Mouse (Mus musculus): ENCODE data around the gene Ints6. TPM values are rescaled to one million over a fixed set of nuclear protein-coding genes. Genes with fewer than 3 reads are reported as not detected.
A peak's percentile ranks its signal among the peaks of the same experiment; 100 is the strongest.
"Not testable (repeated sequence)": the region's sequence is repeated elsewhere in the genome, so short reads cannot be mapped to it uniquely, and the experiment has no call there.

Ints6 gene
- polyA plus RNA-seq, 1 experiment, result 31.7 TPM

GRCm38 (mm10) chr14:62648405-62648804, 112.6 kb downstream of the Ints6 start:
- TF ChIP-seq CTCF (IDR thresholded peaks at IDR 0.05; ENCODE audit: control insufficient read depth, insufficient read depth, insufficient replicate concordance, low read depth, low read length) (no peak), POLR2A (IDR thresholded peaks at IDR 0.05; ENCODE audit: control insufficient read depth, low read depth, low read length) (no peak)
- H3K4me3 ChIP-seq (ENCODE audit: control insufficient read depth, low read depth, low read length), result no peak overlapping the region
- H3K27me3 ChIP-seq (ENCODE audit: control insufficient read depth, insufficient read depth, low read length), result no peaks in the 10 kb centered on the region
- no peaks in the 10 kb centered on the region for H3K36me3 ChIP-seq (ENCODE audit: control insufficient read depth, insufficient read depth, low read length)
- no peak overlapping the region for H3K27ac ChIP-seq (ENCODE audit: control insufficient read depth, insufficient read depth, low read depth, low read length)
- H3K4me1 ChIP-seq (ENCODE audit: control insufficient read depth, insufficient read depth, low read length), result no peaks in the 10 kb centered on the region

DNA sequence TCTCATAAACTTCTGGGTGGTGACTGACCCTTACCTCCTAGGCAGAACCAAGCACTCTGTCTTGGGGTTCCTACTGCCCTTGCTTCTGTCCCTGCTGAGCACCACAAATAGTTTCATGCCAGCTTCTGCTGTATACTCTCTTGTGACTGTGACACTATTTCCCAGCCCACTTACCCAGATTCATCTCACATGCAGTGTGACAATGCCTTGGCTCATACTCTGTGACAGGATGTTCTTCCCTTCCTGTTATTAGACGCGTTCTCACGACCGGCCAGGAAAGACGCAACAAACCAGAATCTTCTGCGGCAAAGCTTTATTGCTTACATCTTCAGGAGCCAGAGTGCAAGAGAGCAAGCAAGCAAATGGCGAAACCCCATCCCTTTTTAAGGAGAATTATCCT, 118.6 kb downstream of the Ints6 start:
- H3K27me3 ChIP-seq (ENCODE audit: control insufficient read depth, insufficient read depth, low read length); H3K36me3 ChIP-seq (ENCODE audit: control insufficient read depth, insufficient read depth, low read length); H3K27ac ChIP-seq (ENCODE audit: control insufficient read depth, insufficient read depth, low read depth, low read length); H3K4me1 ChIP-seq (ENCODE audit: control insufficient read depth, insufficient read depth, low read length); H3K4me3 ChIP-seq (ENCODE audit: control insufficient read depth, low read depth, low read length): not testable (repeated sequence)

GRCm38 (mm10) chr14:62640396-62640795, 120.6 kb downstream of the Ints6 start:
- Histone ChIP-seq H3K36me3 (ENCODE audit: control insufficient read depth, insufficient read depth, low read length) (no peaks in the 10 kb centered on the region), H3K27me3 (ENCODE audit: control insufficient read depth, insufficient read depth, low read length) (no peaks in the 10 kb centered on the region), H3K4me1 (ENCODE audit: control insufficient read depth, insufficient read depth, low read length) (no peaks in the 10 kb centered on the region), H3K27ac (ENCODE audit: control insufficient read depth, insufficient read depth, low read depth, low read length) (no peak overlapping the region), H3K4me3 (ENCODE audit: control insufficient read depth, low read depth, low read length) (no peak overlapping the region)
- TF ChIP-seq CTCF (IDR thresholded peaks at IDR 0.05; ENCODE audit: control insufficient read depth, insufficient read depth, insufficient replicate concordance, low read depth, low read length), result no peak
- TF ChIP-seq POLR2A (IDR thresholded peaks at IDR 0.05; ENCODE audit: control insufficient read depth, low read depth, low read length), result no peak

- TF ChIP-seq POLR2A (IDR thresholded peaks at IDR 0.05; ENCODE audit: control insufficient read depth, low read depth, low read length) (no peak), CTCF (IDR thresholded peaks at IDR 0.05; ENCODE audit: control insufficient read depth, insufficient read depth, insufficient replicate concordance, low read depth, low read length) (no peak)
- H3K27me3 ChIP-seq (ENCODE audit: control insufficient read depth, insufficient read depth, low read length), result no peaks in the 10 kb centered on the region
- no peak overlapping the region for H3K27ac ChIP-seq (ENCODE audit: control insufficient read depth, insufficient read depth, low read depth, low read length)
- no peaks in the 10 kb centered on the region for H3K4me1 ChIP-seq (ENCODE audit: control insufficient read depth, insufficient read depth, low read length)
- no peak overlapping the region for H3K4me3 ChIP-seq (ENCODE audit: control insufficient read depth, low read depth, low read length)
- H3K36me3 ChIP-seq (ENCODE audit: control insufficient read depth, insufficient read depth, low read length), result no peaks in the 10 kb centered on the region
Observed at GRCm38 (mm10) chr14:62639551-62639950, 121.4 kb downstream of the Ints6 start.

- no peaks in the 10 kb centered on the region for H3K27me3 ChIP-seq (ENCODE audit: control insufficient read depth, insufficient read depth, low read length)
- no peaks in the 10 kb centered on the region for H3K4me1 ChIP-seq (ENCODE audit: control insufficient read depth, insufficient read depth, low read length)
- H3K4me3 ChIP-seq (ENCODE audit: control insufficient read depth, low read depth, low read length), result no peak overlapping the region
- 0 out of 2 replicates have a peak overlapping the region, but pooled peaks have one; percentile 1 for H3K27ac ChIP-seq (ENCODE audit: control insufficient read depth, insufficient read depth, low read depth, low read length)
- no peak; the same call in 1 of the 2 replicates for TF ChIP-seq CTCF (IDR thresholded peaks at IDR 0.05; ENCODE audit: control insufficient read depth, insufficient read depth, insufficient replicate concordance, low read depth, low read length)
- TF ChIP-seq POLR2A (IDR thresholded peaks at IDR 0.05; ENCODE audit: control insufficient read depth, low read depth, low read length), result no peak
- no peaks in the 10 kb centered on the region for H3K36me3 ChIP-seq (ENCODE audit: control insufficient read depth, insufficient read depth, low read length)
Observed at GRCm38 (mm10) chr14:62639111-62639510, 121.9 kb downstream of the Ints6 start.

GRCm38 (mm10) chr14:62638345-62638702, 122.6 kb downstream of the Ints6 start:
- H3K4me1 ChIP-seq (ENCODE audit: control insufficient read depth, insufficient read depth, low read length), result no peaks in the 10 kb centered on the region
- H3K27me3 ChIP-seq (ENCODE audit: control insufficient read depth, insufficient read depth, low read length), result no peaks in the 10 kb centered on the region
- no peak overlapping the region for H3K4me3 ChIP-seq (ENCODE audit: control insufficient read depth, low read depth, low read length)
- no peak for TF ChIP-seq POLR2A (IDR thresholded peaks at IDR 0.05; ENCODE audit: control insufficient read depth, low read depth, low read length)
- no peak for TF ChIP-seq CTCF (IDR thresholded peaks at IDR 0.05; ENCODE audit: control insufficient read depth, insufficient read depth, insufficient replicate concordance, low read depth, low read length)
- no peak overlapping the region for H3K27ac ChIP-seq (ENCODE audit: control insufficient read depth, insufficient read depth, low read depth, low read length)
- H3K36me3 ChIP-seq (ENCODE audit: control insufficient read depth, insufficient read depth, low read length), result no peaks in the 10 kb centered on the region

- Histone ChIP-seq H3K27me3 (ENCODE audit: control insufficient read depth, insufficient read depth, low read length) (no peaks in the 10 kb centered on the region), H3K27ac (ENCODE audit: control insufficient read depth, insufficient read depth, low read depth, low read length) (no peak overlapping the region), H3K36me3 (ENCODE audit: control insufficient read depth, insufficient read depth, low read length) (no peaks in the 10 kb centered on the region), H3K4me3 (ENCODE audit: control insufficient read depth, low read depth, low read length) (no peak overlapping the region), H3K4me1 (ENCODE audit: control insufficient read depth, insufficient read depth, low read length) (no peaks in the 10 kb centered on the region)
- TF ChIP-seq POLR2A (IDR thresholded peaks at IDR 0.05; ENCODE audit: control insufficient read depth, low read depth, low read length), result no peak
- TF ChIP-seq CTCF (IDR thresholded peaks at IDR 0.05; ENCODE audit: control insufficient read depth, insufficient read depth, insufficient replicate concordance, low read depth, low read length), result no peak
Observed at GRCm38 (mm10) chr14:62637436-62638344, 123.3 kb downstream of the Ints6 start.

Measured in testis, adult 2 months (tissue).